Mouse (Mus musculus): Measurements from ENCODE around the gene Twf1. TPM values are rescaled to one million over a fixed set of nuclear protein-coding genes. Genes with fewer than 3 reads are reported as not detected.

Gene Twf1
- polyA plus RNA-seq (2012; rRNA removed) = 10.1 and 11.5 TPM in 2 replicates

- Histone ChIP-seq H3K36me3 (ENCODE audit: control insufficient read depth, insufficient read depth, low read length) (peaks cover 1% of the 10 kb centered on the region), H3K4me3 (ENCODE audit: control insufficient read depth, low read depth, low read length) (peak within 1 kb of the TSS; percentile 96), H3K4me1 (ENCODE audit: control insufficient read depth, insufficient read depth, low read length) (no peaks in the 10 kb centered on the region), H3K27me3 (ENCODE audit: control insufficient read depth, insufficient read depth, low read length) (no peaks in the 10 kb centered on the region), H3K27ac (ENCODE audit: control insufficient read depth, insufficient read depth, low read depth, low read length) (peak within 1 kb of the TSS; percentile 71)
- TF ChIP-seq CTCF (IDR thresholded peaks at IDR 0.05; ENCODE audit: control insufficient read depth, insufficient read depth, insufficient replicate concordance, low read depth, low read length) (no peak), POLR2A (IDR thresholded peaks at IDR 0.05; ENCODE audit: control insufficient read depth, low read depth, low read length) (peak; percentile 62; the same call in 1 of the 2 replicates)
These were observed at the start of gene Twf1 for GRCm38 (mm10) chr15:94589219-94590075. Gene Twf1, minus strand, starts transcription at chr15:94589889.

- Histone ChIP-seq H3K4me3 (ENCODE audit: control insufficient read depth, low read depth, low read length) (no peak overlapping the region), H3K27me3 (ENCODE audit: control insufficient read depth, insufficient read depth, low read length) (no peaks in the 10 kb centered on the region), H3K4me1 (ENCODE audit: control insufficient read depth, insufficient read depth, low read length) (no peaks in the 10 kb centered on the region), H3K27ac (ENCODE audit: control insufficient read depth, insufficient read depth, low read depth, low read length) (no peak overlapping the region), H3K36me3 (ENCODE audit: control insufficient read depth, insufficient read depth, low read length) (no peaks in the 10 kb centered on the region)
- no peak for TF ChIP-seq POLR2A (IDR thresholded peaks at IDR 0.05; ENCODE audit: control insufficient read depth, low read depth, low read length)
- no peak for TF ChIP-seq CTCF (IDR thresholded peaks at IDR 0.05; ENCODE audit: control insufficient read depth, insufficient read depth, insufficient replicate concordance, low read depth, low read length)
These were observed 49.4 kb upstream of the Twf1 start for GRCm38 (mm10) chr15:94639126-94639525.

- Histone ChIP-seq H3K4me1 (ENCODE audit: control insufficient read depth, insufficient read depth, low read length) (no peaks in the 10 kb centered on the region), H3K27ac (ENCODE audit: control insufficient read depth, insufficient read depth, low read depth, low read length) (no peak overlapping the region), H3K4me3 (ENCODE audit: control insufficient read depth, low read depth, low read length) (no peak overlapping the region), H3K36me3 (ENCODE audit: control insufficient read depth, insufficient read depth, low read length) (no peaks in the 10 kb centered on the region), H3K27me3 (ENCODE audit: control insufficient read depth, insufficient read depth, low read length) (no peaks in the 10 kb centered on the region)
- TF ChIP-seq CTCF (IDR thresholded peaks at IDR 0.05; ENCODE audit: control insufficient read depth, insufficient read depth, insufficient replicate concordance, low read depth, low read length) = no peak
- TF ChIP-seq POLR2A (IDR thresholded peaks at IDR 0.05; ENCODE audit: control insufficient read depth, low read depth, low read length) = no peak
These were observed 48.5 kb upstream of the Twf1 start for GRCm38 (mm10) chr15:94638207-94638606.

GRCm38 (mm10) chr15:94634524-94634923, 44.8 kb upstream of the Twf1 start:
- TF ChIP-seq POLR2A (IDR thresholded peaks at IDR 0.05; ENCODE audit: control insufficient read depth, low read depth, low read length) (no peak), CTCF (IDR thresholded peaks at IDR 0.05; ENCODE audit: control insufficient read depth, insufficient read depth, insufficient replicate concordance, low read depth, low read length) (no peak)
- Histone ChIP-seq H3K27ac (ENCODE audit: control insufficient read depth, insufficient read depth, low read depth, low read length) (peak overlapping the region; percentile 8; the same call in 1 of the 2 replicates), H3K4me3 (ENCODE audit: control insufficient read depth, low read depth, low read length) (no peak overlapping the region), H3K27me3 (ENCODE audit: control insufficient read depth, insufficient read depth, low read length) (no peaks in the 10 kb centered on the region), H3K36me3 (ENCODE audit: control insufficient read depth, insufficient read depth, low read length) (no peaks in the 10 kb centered on the region), H3K4me1 (ENCODE audit: control insufficient read depth, insufficient read depth, low read length) (no peaks in the 10 kb centered on the region)

DNA sequence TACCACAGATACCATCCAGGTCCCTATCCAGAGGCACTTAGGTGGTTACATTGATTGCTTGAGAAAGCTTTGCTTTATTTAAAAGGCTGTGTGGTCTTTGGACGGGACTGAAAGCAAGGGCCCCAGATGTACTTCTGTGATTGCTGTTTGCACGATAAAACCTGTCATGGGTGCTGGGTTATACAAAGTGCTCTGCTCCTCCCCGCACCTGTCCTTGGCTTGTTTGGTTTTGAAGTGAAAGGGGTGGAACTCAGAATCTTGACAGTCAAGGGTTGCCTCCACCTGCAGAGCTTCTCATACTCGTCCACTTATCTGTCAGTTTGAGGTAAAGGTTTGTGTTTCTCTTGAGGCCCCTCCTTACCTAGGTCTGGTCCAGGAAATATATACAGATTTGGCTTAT, 40.9 kb upstream of the Twf1 start:
- no peak overlapping the region for H3K27ac ChIP-seq (ENCODE audit: control insufficient read depth, insufficient read depth, low read depth, low read length)
- TF ChIP-seq POLR2A (IDR thresholded peaks at IDR 0.05; ENCODE audit: control insufficient read depth, low read depth, low read length) (no peak), CTCF (IDR thresholded peaks at IDR 0.05; ENCODE audit: control insufficient read depth, insufficient read depth, insufficient replicate concordance, low read depth, low read length) (no peak)
- H3K4me3 ChIP-seq (ENCODE audit: control insufficient read depth, low read depth, low read length) = no peak overlapping the region
- H3K27me3 ChIP-seq (ENCODE audit: control insufficient read depth, insufficient read depth, low read length) = peaks cover 2% of the 10 kb centered on the region; the same call in 1 of the 2 replicates
- H3K4me1 ChIP-seq (ENCODE audit: control insufficient read depth, insufficient read depth, low read length) = peaks cover 2% of the 10 kb centered on the region; the same call in 1 of the 2 replicates
- no peaks in the 10 kb centered on the region for H3K36me3 ChIP-seq (ENCODE audit: control insufficient read depth, insufficient read depth, low read length)

GRCm38 (mm10) chr15:94628830-94629601, 39.3 kb upstream of the Twf1 start, which contains the start of gene Tmem117:
Gene Tmem117, plus strand, starts transcription at chr15:94629232.
- no peak for TF ChIP-seq CTCF (IDR thresholded peaks at IDR 0.05; ENCODE audit: control insufficient read depth, insufficient read depth, insufficient replicate concordance, low read depth, low read length)
- Histone ChIP-seq H3K27ac (ENCODE audit: control insufficient read depth, insufficient read depth, low read depth, low read length) (no peak within 1 kb of the TSS), H3K27me3 (ENCODE audit: control insufficient read depth, insufficient read depth, low read length) (peaks cover 2% of the 10 kb centered on the region; the same call in 1 of the 2 replicates)

DNA sequence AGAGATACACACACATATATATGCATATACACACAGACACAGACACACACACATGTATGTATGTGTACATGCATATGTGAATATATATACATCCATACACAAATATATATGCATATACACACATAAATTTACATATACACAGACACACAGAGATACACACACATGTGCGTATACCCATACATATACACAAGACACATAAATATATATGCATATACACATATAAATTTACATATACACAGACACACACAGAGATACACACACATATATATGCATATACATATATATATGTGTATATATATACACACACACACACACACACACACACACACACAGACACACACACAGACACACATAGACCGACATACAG, 38.8 kb upstream of the Twf1 start:
- Histone ChIP-seq H3K27me3 (ENCODE audit: control insufficient read depth, insufficient read depth, low read length) (peaks cover 2% of the 10 kb centered on the region; the same call in 1 of the 2 replicates), H3K4me1 (ENCODE audit: control insufficient read depth, insufficient read depth, low read length) (peaks cover 2% of the 10 kb centered on the region; the same call in 1 of the 2 replicates), H3K27ac (ENCODE audit: control insufficient read depth, insufficient read depth, low read depth, low read length) (no peak overlapping the region), H3K4me3 (ENCODE audit: control insufficient read depth, low read depth, low read length) (no peak overlapping the region; the same call in 1 of the 2 replicates), H3K36me3 (ENCODE audit: control insufficient read depth, insufficient read depth, low read length) (no peaks in the 10 kb centered on the region)
- TF ChIP-seq POLR2A (IDR thresholded peaks at IDR 0.05; ENCODE audit: control insufficient read depth, low read depth, low read length) (no peak), CTCF (IDR thresholded peaks at IDR 0.05; ENCODE audit: control insufficient read depth, insufficient read depth, insufficient replicate concordance, low read depth, low read length) (no peak)

More at GRCm38 (mm10) chr15:94628830-94629601, 39.3 kb upstream of the Twf1 start, which contains the start of gene Tmem117:
- H3K4me1 ChIP-seq (ENCODE audit: control insufficient read depth, insufficient read depth, low read length) = peaks cover 2% of the 10 kb centered on the region; the same call in 1 of the 2 replicates
- peak within 1 kb of the TSS; percentile 21 for H3K4me3 ChIP-seq (ENCODE audit: control insufficient read depth, low read depth, low read length)
- H3K36me3 ChIP-seq (ENCODE audit: control insufficient read depth, insufficient read depth, low read length) = no peaks in the 10 kb centered on the region
